Mouse (Mus musculus) frontal cortex, postnatal 10 days (tissue): Measurements from ENCODE around the gene Inip.
"Not testable (repeated sequence)": the region's sequence is repeated elsewhere in the genome, so short reads cannot be mapped to it uniquely, and the experiment has no call there.

Experiments used
- DNase-seq, 2 experiments: peaks; one replicate each; pipeline ENCODE4 v3.0.0; 2022; ENCODE audit warnings: low spot score in 2 of 2, mixed read lengths in 1 of 2

The Inip gene

GRCm38 (mm10) chr4:59808396-59808795, 7.0 kb upstream of the Inip start:
- no peak for DNase-seq

- no peak for DNase-seq
Measured at GRCm38 (mm10) chr4:59807521-59807920, 6.1 kb upstream of the Inip start.

GRCm38 (mm10) chr4:59806879-59807195, 5.4 kb upstream of the Inip start:
- DNase-seq, result no peak

GRCm38 (mm10) chr4:59805968-59806878, 4.8 kb upstream of the Inip start:
- peak in 1 of 2 experiments; percentile 40 for DNase-seq

- DNase-seq, result peak; percentile 83 to 90
Measured at GRCm38 (mm10) chr4:59805181-59805967, 4.0 kb upstream of the Inip start, which contains the start of gene Snx30. TSS of gene Snx30 (plus strand) at chr4:59805840.

GRCm38 (mm10) chr4:59804754-59805153, 3.4 kb upstream of the Inip start:
- no peak for DNase-seq

GRCm38 (mm10) chr4:59803358-59803757, 2.0 kb upstream of the Inip start:
- DNase-seq, result no peak

- no peak for DNase-seq
Measured at GRCm38 (mm10) chr4:59802792-59803191, 1.4 kb upstream of the Inip start.

GRCm38 (mm10) chr4:59802107-59802506, 718 bp upstream of the Inip start:
- no peak for DNase-seq

GRCm38 (mm10) chr4:59800181-59800580, 1.2 kb downstream of the Inip start:
- no peak for DNase-seq

- DNase-seq, result no peak
Measured at GRCm38 (mm10) chr4:59795788-59796455, 5.5 kb downstream of the Inip start.

GRCm38 (mm10) chr4:59794116-59794515, 7.3 kb downstream of the Inip start:
- no peak for DNase-seq

- not testable (repeated sequence) for DNase-seq
Measured at GRCm38 (mm10) chr4:59793626-59794025, 7.8 kb downstream of the Inip start.

- DNase-seq, result no peak
Measured at GRCm38 (mm10) chr4:59789015-59789414, 12.4 kb downstream of the Inip start.

GRCm38 (mm10) chr4:59787126-59787525, 14.3 kb downstream of the Inip start:
- DNase-seq, result no peak

GRCm38 (mm10) chr4:59786661-59787060, 14.7 kb downstream of the Inip start:
- DNase-seq, result peak in 1 of 2 experiments; percentile 69

GRCm38 (mm10) chr4:59785412-59785811, 16.0 kb downstream of the Inip start:
- DNase-seq, result no peak

- DNase-seq, result peak; percentile 94
Measured at GRCm38 (mm10) chr4:59783685-59784279, 17.6 kb downstream of the Inip start.

- DNase-seq, result no peak
Measured at GRCm38 (mm10) chr4:59782853-59783684, 18.3 kb downstream of the Inip start.

- no peak for DNase-seq
Measured at GRCm38 (mm10) chr4:59780568-59780967, 20.8 kb downstream of the Inip start.

GRCm38 (mm10) chr4:59777828-59778227, 23.6 kb downstream of the Inip start:
- no peak for DNase-seq
